Mouse (Mus musculus): ENCODE results near the gene Cutal. TPM values are rescaled to one million over a fixed set of nuclear protein-coding genes. Genes with fewer than 3 reads are reported as not detected.

Gene Cutal
- polyA plus RNA-seq, 2 experiments from 2014 or later, result not detected

DNA sequence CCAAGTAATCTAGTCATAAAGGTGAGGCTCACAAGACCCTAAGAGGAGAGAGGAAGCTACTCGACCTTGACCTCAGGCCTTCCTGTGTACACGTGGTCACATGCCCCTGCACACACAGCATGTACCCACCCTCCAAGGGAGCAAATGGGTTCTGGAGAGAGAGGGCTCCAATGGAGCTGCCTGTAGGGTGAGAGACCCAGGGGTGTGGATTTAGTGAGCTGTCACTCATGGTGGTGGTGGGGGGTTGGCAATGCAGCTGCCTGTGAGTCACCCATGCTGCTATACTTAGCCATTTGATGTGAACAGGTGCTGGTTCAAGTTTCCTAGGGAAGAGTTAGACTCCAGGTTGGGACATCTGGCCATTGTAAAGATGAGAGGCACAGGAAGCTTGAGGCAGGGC, 45.9 kb downstream of the Cutal start:
- ATAC-seq, result no peak

DNA sequence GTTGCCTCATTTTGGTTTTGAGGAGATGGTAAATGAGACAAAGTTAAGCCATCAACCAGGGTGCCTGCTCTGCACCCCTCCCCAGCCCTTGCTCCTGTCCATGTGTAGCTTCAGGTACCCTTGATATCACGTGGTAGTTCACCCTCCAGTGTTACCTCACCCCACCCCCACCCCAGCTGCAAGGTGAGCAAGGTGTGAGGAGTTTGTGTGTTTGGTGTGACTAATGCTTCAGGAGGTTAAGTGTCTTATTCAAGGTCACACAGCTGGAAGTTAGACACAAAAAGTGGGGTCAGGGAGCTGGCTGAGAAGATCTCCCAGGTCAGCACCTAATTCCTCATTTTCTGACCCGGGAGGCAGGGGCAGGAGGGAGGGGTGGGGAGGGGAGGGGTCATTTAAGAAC, 48.5 kb downstream of the Cutal start:
- no peak for ATAC-seq

- no peak for ATAC-seq
These were observed 53.1 kb downstream of the Cutal start for GRCm38 (mm10) chr2:34927320-34927719.

GRCm38 (mm10) chr2:34937460-34937859, 63.3 kb downstream of the Cutal start:
- ATAC-seq, result peak; percentile 11

DNA sequence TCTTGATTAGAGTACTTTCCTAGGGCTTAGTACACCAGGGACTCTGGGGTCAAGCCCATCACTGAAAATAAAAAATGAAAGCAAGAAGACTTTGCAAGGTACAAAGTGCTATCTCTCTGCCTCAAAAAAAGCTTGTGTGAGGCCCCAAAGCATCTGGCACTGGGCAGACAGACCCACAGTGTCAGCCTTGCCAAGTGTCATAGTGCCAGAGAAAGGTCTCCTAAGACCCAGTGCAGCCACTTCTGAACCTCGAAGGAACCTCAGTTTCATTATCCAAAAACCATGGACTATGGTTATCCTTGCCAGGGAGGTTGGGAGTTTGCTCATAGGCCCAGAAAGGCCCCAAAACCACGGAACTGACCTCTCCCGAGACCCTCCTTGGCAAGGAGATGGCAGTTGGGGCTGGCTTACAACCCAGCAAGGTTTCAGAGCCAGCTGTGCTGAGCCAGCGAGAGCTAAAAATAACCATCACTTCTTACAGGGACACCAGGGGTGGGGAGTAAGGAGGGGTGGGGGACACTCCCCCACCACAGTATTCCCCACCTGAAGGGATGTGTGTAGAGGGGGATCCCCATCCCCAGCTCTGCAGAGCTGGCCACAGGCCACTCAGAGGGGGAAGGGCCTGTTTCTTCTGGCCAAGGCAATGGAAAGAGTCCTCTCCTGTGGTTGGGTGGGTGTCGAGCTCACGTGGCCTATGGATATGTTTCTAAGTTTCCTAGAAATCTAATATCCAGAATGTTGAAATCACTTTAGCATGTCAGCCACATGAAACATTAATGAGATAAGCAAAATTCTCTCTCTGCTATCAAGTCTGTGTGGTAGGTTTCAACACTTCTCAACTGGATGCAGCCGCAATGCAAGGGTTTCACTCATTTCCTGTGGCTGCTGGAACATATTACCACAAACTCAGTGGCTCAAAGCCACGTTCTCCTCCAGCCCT, 64.3 kb downstream of the Cutal start:
- ATAC-seq, result peak; percentile 71

- no peak for ATAC-seq
These were observed 66.0 kb downstream of the Cutal start for GRCm38 (mm10) chr2:34940246-34940645.

DNA sequence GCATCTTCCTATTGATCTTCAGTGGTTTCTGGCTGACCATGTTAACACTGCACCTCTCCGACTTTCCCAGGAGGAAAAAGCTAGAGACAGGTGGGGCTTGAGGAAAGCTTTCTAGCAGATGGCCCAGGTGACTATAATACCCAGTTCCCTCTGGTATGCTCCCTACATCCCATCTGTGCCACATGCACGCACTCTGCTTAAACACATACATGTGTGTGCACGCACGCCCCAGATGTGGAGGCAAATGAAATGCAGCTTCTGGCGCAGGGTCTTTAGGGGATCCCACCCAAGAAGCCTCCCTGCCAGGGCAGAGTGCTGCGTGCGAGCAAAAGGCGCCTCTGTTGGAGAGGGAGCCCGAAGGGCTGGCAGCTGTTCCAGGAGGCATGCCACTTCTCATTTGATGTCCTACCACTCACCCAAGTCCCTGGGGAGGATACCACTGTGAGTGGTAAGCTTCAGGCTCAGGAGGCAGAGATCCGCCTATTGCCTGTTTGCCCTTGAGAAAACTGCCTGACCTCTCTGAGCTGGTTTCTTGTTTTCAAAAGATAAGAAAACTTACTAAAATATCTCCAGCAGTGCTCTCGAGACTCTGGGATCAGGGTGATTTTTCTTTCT, 67.0 kb downstream of the Cutal start:
- ATAC-seq, result no peak

Other genes with a start within 250 kb of the Cutal start
- gene Gapvd1, start 119.2 kb upstream of the Cutal start, polyA plus RNA-seq (2017; shearing (Covaris generic)), result 10 to 100 TPM; 49.3 to 50.9 TPM
- 100 to 1,000 TPM; 510 to 612 TPM for gene Hspa5, start 102.4 kb upstream of the Cutal start, polyA plus RNA-seq (2017; shearing (Covaris generic))
- 10 to 100 TPM; 48.7 to 64.7 TPM for gene Rabepk, start 74.5 kb upstream of the Cutal start, polyA plus RNA-seq (2017; shearing (Covaris generic))
- 10 to 100 TPM; 69.1 to 87.0 TPM for gene Fbxw2, start 48.1 kb upstream of the Cutal start, polyA plus RNA-seq (2017; shearing (Covaris generic))
- not detected for gene Gm34653, start 41.4 kb upstream of the Cutal start, polyA plus RNA-seq (2017; shearing (Covaris generic))
- 10 to 100 TPM; 61.0 to 74.1 TPM for gene Psmd5, start 572 bp downstream of the Cutal start, polyA plus RNA-seq (2017; shearing (Covaris generic))
- 1 to 10 TPM; 1.2 to 1.8 TPM for gene Phf19, start 39.6 kb downstream of the Cutal start, polyA plus RNA-seq (2017; shearing (Covaris generic))
- 100 to 1,000 TPM; 213 to 237 TPM for gene Traf1, start 87.4 kb downstream of the Cutal start, polyA plus RNA-seq (2017; shearing (Covaris generic))
- under 1 TPM; 0.09 to 0.17 TPM for gene Hc, start 187.0 kb downstream of the Cutal start, polyA plus RNA-seq (2017; shearing (Covaris generic))
- under 1 TPM in 1 of 2 experiments, not detected in 1; 0.78 TPM for gene AI182371, start 227.1 kb downstream of the Cutal start, polyA plus RNA-seq (2017; shearing (Covaris generic))
- gene Cntrl, start 235.1 kb downstream of the Cutal start, polyA plus RNA-seq (2017; shearing (Covaris generic)), result 100 to 1,000 TPM; 139 to 153 TPM